Mouse (Mus musculus) lung, postnatal 10 days (tissue): ENCODE data around the gene Gm5678.
"Not testable (repeated sequence)": the region's sequence is repeated elsewhere in the genome, so short reads cannot be mapped to it uniquely, and the experiment has no call there.

Experiments used
- DNase-seq: peaks from one replicate; pipeline ENCODE4 v3.0.0; 2021

The Gm5678 gene

DNA sequence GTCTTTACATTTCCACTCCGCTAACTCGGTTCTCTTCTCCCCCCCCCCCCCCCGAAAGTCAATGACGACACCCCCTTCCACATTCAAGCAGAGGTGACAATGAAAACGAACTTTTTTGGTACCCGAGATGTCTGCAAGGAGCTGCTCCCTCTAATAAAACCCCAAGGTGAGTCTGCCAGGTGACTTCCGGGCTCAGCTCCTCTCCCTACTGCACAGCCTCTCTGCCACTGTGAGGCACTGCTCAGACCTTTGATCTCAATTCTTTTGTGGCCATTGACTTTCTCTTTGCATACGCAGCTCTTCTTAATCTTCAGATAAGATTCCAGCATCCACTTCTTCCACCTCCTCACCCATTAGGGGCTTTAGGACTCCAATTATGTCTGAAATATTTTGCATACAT is 19.2 kb upstream of the Gm5678 start:
- DNase-seq = no peak

GRCm38 (mm10) chr16:93609796-93610195 is 18.1 kb upstream of the Gm5678 start:
- no peak for DNase-seq

GRCm38 (mm10) chr16:93610961-93611360 is 16.9 kb upstream of the Gm5678 start:
- DNase-seq = no peak

GRCm38 (mm10) chr16:93615118-93615870 is 12.6 kb upstream of the Gm5678 start:
- peak; percentile 76 for DNase-seq

- DNase-seq = not testable (repeated sequence)
Observed at GRCm38 (mm10) chr16:93623759-93624158, 4.1 kb upstream of the Gm5678 start.

- DNase-seq = no peak
Observed at GRCm38 (mm10) chr16:93624671-93625070, 3.2 kb upstream of the Gm5678 start.

- peak; percentile 59 for DNase-seq
Observed at GRCm38 (mm10) chr16:93626745-93627144, 1.2 kb upstream of the Gm5678 start.

DNA sequence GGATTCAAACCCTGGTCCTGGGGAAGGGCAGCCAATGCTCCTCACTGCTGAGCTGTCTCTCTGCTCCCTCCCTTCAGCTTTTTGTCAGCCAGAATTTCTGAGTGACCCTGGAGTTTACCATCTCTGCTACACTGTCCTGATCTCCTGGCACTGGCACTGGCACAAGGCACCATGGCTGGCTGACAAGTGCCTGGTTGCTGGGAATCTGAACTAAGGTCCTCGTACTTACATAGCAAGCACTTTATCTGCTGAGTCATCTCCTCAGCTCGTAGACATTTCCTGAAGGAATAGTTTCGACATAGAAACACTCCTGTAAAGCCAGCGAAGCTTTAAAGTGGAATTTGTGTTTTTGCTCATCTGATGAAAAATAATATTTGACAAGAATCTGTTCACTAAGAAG is 16.1 kb downstream of the Gm5678 start:
- no peak for DNase-seq

DNA sequence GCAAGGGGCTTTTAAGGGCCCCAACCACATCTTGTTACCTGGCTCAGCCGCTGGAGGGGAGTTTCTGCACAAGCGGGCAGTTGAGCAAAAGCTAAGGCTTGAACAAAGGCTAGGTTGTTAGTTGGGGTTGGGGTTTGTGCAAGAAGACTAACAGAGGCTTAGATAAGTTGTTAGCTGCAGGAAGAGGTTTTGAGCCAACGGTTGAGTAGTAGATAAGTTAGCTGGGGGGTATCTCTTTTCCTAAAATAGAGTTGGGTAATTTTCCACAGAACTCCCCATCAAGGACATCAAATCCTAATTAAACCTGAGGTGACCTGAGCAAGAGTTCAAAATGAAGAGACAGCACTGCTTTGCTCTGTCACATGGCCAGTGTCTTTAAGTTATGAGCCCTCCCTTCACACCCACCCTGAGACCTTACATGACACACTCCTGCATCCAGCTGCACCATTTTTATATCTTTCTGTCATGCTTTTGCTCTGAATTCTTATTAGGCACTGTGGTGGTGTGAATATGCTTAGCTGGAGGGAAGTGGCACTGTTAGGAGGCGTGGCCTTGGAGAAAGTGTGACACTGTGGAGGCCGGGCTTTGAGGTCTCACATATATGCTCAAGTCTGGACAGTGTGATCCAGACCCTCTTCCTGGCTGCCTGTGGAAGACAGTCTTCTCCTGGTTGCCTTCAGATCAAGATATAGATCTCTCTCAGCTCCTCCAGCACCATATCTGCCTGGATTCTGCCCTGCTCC is 20.7 kb downstream of the Gm5678 start:
- no peak for DNase-seq

DNA sequence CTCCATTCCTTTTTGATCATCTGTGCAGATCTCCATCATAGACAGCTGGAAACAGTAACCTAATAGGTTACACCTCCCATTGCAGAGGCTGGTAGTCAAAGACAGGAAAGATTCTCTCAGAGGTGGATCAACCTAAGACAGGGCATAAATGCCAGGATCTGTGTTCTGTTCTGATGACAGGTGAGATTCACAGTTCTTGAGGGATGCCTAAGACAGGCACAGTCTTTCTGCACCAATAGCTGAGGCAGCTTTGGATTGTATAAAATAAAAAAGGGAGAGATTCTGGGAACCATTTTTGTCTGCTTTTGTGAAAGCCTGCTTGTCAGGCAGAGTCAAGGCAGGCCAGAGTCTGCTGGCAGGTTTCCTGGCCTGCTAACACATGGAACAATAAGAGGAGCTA is 40.1 kb downstream of the Gm5678 start:
- no peak for DNase-seq

GRCm38 (mm10) chr16:93669521-93669920 is 41.6 kb downstream of the Gm5678 start:
- no peak for DNase-seq

GRCm38 (mm10) chr16:93670466-93670865 is 42.6 kb downstream of the Gm5678 start:
- not testable (repeated sequence) for DNase-seq

DNA sequence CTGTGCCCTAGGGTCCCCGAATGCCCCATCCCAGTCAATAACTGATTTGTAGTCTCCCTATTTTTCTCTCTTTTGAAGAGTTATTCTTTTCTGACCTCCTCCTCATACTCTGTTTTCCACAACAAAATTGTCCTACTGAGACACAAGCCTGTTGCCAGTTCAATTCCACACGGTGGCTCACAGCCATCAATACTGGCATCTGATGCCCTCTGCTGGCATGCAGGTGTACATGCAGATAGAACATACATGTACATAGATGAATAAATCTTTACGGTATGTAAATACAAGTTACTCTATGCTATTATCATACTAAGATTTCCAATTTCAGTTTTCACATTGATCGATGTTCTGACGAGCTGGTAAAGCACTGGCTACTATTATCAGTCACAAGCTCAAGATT is 43.2 kb downstream of the Gm5678 start:
- DNase-seq = no peak

- no peak for DNase-seq
Observed at GRCm38 (mm10) chr16:93676376-93676775, 48.5 kb downstream of the Gm5678 start.

DNA sequence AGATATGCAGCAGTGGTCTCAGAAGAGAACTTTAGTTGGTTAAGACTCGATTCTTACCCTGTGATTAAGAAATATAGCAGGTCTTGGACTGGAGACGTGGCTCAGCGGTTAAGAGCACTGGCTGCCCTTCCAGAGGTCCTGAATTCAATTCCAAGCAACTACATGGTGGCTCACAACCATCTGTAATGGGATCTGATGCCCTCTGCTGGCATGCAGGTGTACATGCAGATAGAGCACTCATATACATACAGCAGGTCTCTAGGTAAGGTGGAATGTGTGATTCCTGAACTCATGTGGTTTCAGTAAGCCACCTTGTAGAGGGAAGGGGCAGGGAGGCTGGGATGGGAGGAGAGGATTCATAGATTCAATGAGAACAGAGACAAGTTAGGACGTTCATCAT is 50.3 kb downstream of the Gm5678 start:
- DNase-seq = no peak

- no peak for DNase-seq
Observed at GRCm38 (mm10) chr16:93679165-93679564, 51.3 kb downstream of the Gm5678 start.
